Mouse (Mus musculus) thymus, postnatal 0 days (tissue): ENCODE data around the gene Rassf6. TPM values are rescaled to one million over a fixed set of nuclear protein-coding genes. Genes with fewer than 3 reads are reported as not detected.
"Not testable (repeated sequence)": the region's sequence is repeated elsewhere in the genome, so short reads cannot be mapped to it uniquely, and the experiment has no call there.

Source experiments
- DNase-seq: peaks from one replicate; pipeline ENCODE4 v3.0.0-alpha.2; 2015; ENCODE audit warnings: low spot score
- polyA plus RNA-seq: library from polyadenylated mRNA; unstranded; fragments of >200 nt; fragmentation: Nextera tagmentation; extraction: Ambion mirVana; gene quantifications from 2 replicates; pipeline ENCODE4 v1.2.1, GENCODE M21; 2015

The Rassf6 gene
- polyA plus RNA-seq, 1 experiment from 2014 or later = 6.6 TPM

GRCm38 (mm10) chr5:90624708-90625425, 15.6 kb downstream of the Rassf6 start:
- DNase-seq = no peak

DNA sequence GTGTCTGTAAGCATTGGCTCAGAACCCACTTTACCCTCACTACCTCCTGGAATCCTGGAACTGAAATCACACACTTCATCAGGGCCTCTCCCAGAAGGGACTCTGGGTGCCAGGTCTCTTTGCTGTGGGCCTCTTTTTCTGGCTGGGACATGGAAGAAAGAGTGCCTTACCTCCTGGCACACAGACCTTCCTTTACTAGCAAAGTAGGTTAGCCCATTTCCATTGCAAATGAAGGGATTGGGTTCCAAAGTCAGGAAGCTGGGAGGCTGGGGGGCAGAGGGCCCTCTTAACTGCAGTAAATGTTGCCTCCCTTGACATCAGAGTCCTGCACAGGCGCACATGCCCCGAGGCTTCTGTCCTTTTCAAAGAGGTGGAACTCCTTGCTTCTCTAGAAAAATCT, 17.2 kb downstream of the Rassf6 start:
- DNase-seq = no peak

- no peak for DNase-seq
These were observed 18.7 kb downstream of the Rassf6 start for GRCm38 (mm10) chr5:90621726-90622125.

GRCm38 (mm10) chr5:90621316-90621715, 19.1 kb downstream of the Rassf6 start:
- no peak for DNase-seq

DNA sequence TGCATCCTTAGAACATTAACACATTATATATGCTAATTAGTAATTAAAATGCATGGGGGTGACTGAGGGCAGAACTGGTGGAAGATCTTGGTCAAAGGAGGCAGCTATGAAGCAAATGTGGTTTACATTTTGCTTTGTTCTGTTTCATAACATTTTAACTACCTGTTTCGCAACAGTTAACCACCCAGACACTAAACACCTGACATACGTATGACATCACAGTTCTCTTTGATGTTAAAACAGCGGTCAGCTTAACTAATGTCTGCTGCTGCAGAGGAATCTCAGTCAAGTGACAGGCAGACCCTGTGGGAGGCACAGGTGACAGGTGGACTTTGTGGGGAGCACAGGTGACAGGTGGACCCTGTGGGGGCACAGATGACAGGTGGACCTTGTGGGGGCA, 22.6 kb downstream of the Rassf6 start:
- DNase-seq = no peak

DNA sequence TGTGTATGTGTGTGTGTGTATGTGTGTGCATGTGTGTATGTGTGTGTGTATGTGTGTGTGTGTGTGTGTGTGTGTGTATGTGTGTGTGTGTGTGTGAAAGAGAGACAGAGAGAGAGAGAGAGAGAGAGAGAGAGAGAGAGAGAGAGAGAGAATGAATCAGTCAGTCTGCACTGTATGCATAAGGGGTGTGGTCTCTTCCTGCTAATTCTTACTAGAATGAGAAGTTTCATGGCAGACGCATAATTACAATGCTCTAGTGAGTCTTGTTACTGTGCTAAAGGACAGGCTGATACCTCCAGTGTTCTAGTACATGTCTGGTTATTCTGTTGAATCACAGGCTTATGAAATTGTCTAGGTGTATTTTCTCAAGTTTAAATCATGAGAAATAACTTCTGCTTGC, 27.7 kb downstream of the Rassf6 start:
- DNase-seq = not testable (repeated sequence)

- DNase-seq = no peak
These were observed 28.4 kb downstream of the Rassf6 start for GRCm38 (mm10) chr5:90611996-90612611.

- no peak for DNase-seq
These were observed 29.1 kb downstream of the Rassf6 start for GRCm38 (mm10) chr5:90611388-90611787.

DNA sequence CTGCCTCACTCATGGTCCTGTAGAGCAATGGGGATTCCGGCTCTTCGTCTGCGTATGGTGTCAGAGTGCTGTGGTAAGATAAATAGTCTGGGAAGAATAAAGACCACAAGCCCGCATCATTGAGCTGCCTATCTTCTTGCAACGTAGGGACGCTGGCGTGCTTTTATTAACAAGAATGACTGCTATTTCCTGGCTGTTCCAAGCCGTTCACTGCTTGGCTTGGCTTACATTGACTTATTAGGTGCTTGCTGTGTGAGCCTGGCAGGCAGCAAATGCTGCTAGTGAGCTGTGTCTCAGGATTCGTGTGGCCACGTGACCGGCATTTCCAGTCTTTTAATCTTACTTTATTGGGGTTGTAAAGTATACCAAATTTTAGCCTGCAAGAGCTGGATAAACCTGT, 31.6 kb downstream of the Rassf6 start:
- DNase-seq = no peak

- no peak for DNase-seq
These were observed 37.0 kb downstream of the Rassf6 start for GRCm38 (mm10) chr5:90603407-90603923.

DNA sequence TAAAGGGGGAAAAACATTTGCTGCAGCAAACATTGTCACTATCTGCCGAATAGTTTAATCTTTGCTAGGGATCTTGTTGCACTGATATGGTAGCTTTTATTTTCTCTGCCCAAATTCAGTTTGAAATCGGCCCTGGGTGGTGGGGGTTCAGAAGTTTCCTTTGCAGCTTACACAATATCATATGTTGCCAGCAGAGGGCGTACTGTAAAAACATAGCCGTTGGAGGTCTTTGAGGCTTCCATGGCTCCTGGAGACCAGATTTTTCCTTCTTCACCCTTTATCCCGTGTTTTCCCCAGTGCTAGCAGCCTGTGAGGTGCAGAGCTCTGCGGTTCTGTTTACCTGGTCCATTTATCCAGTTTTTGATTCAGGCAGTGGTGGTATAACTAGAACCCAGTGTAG, 39.0 kb downstream of the Rassf6 start:
- peak; percentile 43 for DNase-seq

- no peak for DNase-seq
These were observed 44.3 kb downstream of the Rassf6 start for GRCm38 (mm10) chr5:90596155-90596554.

DNA sequence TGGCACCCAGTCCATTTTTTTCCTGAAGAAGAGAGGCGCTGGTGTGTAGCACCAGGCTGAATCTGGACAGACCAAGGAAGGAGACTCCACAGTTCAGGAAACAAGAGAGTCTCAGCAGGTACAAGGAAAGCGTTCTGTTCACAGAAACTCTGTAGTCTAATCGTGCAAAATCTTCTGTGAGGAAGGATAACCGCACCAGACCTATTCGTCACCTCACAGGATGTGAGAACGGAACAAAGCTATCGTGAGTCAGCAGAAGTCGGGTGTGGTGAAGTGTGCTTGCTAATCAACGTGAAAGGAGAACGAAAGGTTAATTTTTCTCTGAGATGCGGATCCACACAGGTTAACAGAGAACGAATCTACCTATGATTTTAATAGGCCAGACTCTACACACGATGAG, 45.5 kb downstream of the Rassf6 start:
- peak; percentile 65 for DNase-seq

DNA sequence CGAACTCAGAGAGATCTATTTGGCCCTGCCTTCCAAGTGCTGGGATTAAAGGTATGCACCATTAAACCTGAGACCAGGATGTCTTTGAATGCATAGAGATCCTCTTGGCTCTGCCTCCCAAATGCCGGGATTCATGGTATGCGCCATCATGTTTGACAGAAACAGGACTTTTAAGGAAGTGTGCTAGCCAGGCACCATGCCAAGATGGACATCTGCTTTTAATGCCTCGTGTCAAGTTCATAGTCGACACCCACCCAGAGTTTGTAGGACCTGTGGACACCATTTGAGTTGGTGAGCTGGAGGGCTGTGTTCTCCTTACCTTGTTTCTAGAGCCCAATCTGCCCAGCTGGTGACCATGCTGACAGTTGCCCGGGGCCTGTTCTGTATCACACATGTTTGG, 48.5 kb downstream of the Rassf6 start:
- no peak for DNase-seq

- DNase-seq = no peak
These were observed 49.8 kb downstream of the Rassf6 start for GRCm38 (mm10) chr5:90590676-90591075.

- DNase-seq = peak; percentile 65
These were observed 51.5 kb downstream of the Rassf6 start for GRCm38 (mm10) chr5:90588708-90589595.

GRCm38 (mm10) chr5:90588104-90588503, 52.4 kb downstream of the Rassf6 start:
- DNase-seq = no peak

- DNase-seq = peak; percentile 6
These were observed 53.9 kb downstream of the Rassf6 start for GRCm38 (mm10) chr5:90586511-90586910.

GRCm38 (mm10) chr5:90584799-90585198, 55.7 kb downstream of the Rassf6 start:
- DNase-seq = no peak

- no peak for DNase-seq
These were observed 58.3 kb downstream of the Rassf6 start for GRCm38 (mm10) chr5:90582179-90582578.

- DNase-seq = no peak
These were observed 60.9 kb downstream of the Rassf6 start for GRCm38 (mm10) chr5:90579556-90579955.

- no peak for DNase-seq
These were observed 62.7 kb downstream of the Rassf6 start for GRCm38 (mm10) chr5:90577751-90578150.
